Mouse (Mus musculus): ENCODE measurements around the gene Secisbp2. TPM values are rescaled to one million over a fixed set of nuclear protein-coding genes. Genes with fewer than 3 reads are reported as not detected.
"Not testable (repeated sequence)": the region's sequence is repeated elsewhere in the genome, so short reads cannot be mapped to it uniquely, and the experiment has no call there.

The Secisbp2 gene
- polyA plus RNA-seq, 1 experiment from 2014 or later: 27.7 TPM

- Histone ChIP-seq H3K27me3 (ENCODE audit: control insufficient read depth, insufficient read depth, low read length) (no peaks in the 10 kb centered on the region), H3K9ac (ENCODE audit: low read length) (no peak overlapping the region), H3K4me3 (ENCODE audit: control insufficient read depth in 1 of 2, insufficient read depth in 1 of 2, low read depth in 1 of 2, low read length in 2 of 2) (no peak overlapping the region), H3K36me3 (ENCODE audit: control insufficient read depth, insufficient read depth, low read length) (peaks cover 77% of the 10 kb centered on the region), H3K27ac (replicated peaks in 1 of 2; ENCODE audit: control insufficient read depth in 1 of 2, insufficient read depth in 1 of 2, low read depth in 2 of 2, low read length in 2 of 2) (no peak overlapping the region), H3K4me2 (ENCODE audit: low read length) (no peak overlapping the region), H3K4me1 (ENCODE audit: control insufficient read depth in 2 of 2, insufficient read depth in 2 of 2, low read length in 2 of 2) (peaks cover 5 to 17% of the 10 kb centered on the region in 2 experiments; a peak in 2 of 4 replicates), H3K9me3 (ENCODE audit: control insufficient read depth, low read length) (no peaks in the 10 kb centered on the region)
- ATAC-seq (ENCODE audit: insufficient number of reproducible peaks, insufficient read depth, low FRiP score, low read depth): no peak
- WGBS: 69% methylated on average over 9 of the region's 9 CpGs
These were observed 2.5 kb downstream of the Secisbp2 start for GRCm38 (mm10) chr13:51653961-51654360.

DNA sequence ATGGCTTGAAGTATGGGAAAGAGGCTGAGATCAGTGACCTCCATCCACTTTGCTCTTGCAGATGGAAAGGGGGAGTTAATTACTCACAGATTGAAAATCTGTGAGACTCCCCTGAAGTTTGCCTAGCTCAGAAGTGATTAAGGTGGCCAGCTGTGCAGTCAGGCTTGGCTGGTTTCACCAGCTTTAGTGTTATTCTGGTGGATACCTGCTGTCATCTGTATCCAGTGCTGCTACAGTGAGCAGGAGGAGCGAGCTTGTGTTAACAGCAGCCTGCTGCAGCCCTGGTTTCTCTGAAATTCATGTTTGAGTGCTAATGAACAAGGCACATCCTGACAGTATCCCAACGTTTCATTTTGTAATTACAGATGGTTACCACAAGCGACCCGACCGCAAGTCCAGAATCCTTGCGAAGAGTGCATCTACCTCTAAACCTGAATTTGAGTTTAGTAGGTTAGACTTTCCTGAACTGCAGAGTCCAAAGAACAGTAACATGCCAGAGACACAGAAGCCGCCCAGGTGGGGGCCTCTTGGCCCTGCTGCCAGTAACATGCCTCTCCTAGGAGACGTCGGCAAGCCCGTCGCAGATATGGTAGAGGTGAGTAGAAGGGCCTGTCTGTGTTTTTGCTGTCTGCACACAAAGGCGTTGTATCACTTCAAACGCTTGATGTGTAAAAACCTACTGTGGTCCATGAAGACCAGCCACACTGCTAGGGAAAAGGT is 5.2 kb downstream of the Secisbp2 start:
- Histone ChIP-seq H3K9me3 (ENCODE audit: control insufficient read depth, low read length) (no peaks in the 10 kb centered on the region), H3K27me3 (ENCODE audit: control insufficient read depth, insufficient read depth, low read length) (no peaks in the 10 kb centered on the region), H3K4me3 (ENCODE audit: control insufficient read depth in 1 of 2, insufficient read depth in 1 of 2, low read depth in 1 of 2, low read length in 2 of 2) (no peak overlapping the region), H3K4me1 (ENCODE audit: control insufficient read depth in 2 of 2, insufficient read depth in 2 of 2, low read length in 2 of 2) (peaks cover 2 to 13% of the 10 kb centered on the region in 2 experiments; a peak in 1 of 4 replicates), H3K4me2 (ENCODE audit: low read length) (no peak overlapping the region), H3K36me3 (ENCODE audit: control insufficient read depth, insufficient read depth, low read length) (peaks cover 89% of the 10 kb centered on the region), H3K9ac (ENCODE audit: low read length) (no peak overlapping the region), H3K27ac (replicated peaks in 1 of 2; ENCODE audit: control insufficient read depth in 1 of 2, insufficient read depth in 1 of 2, low read depth in 2 of 2, low read length in 2 of 2) (no peak overlapping the region)
- WGBS: 92% methylated on average over 13 of the region's 13 CpGs
- ATAC-seq (ENCODE audit: insufficient number of reproducible peaks, insufficient read depth, low FRiP score, low read depth): no peak

- H3K9ac ChIP-seq (ENCODE audit: low read length): no peak overlapping the region
- H3K27ac ChIP-seq (replicated peaks in 1 of 2; ENCODE audit: control insufficient read depth in 1 of 2, insufficient read depth in 1 of 2, low read depth in 2 of 2, low read length in 2 of 2): no peak overlapping the region
- H3K4me2 ChIP-seq (ENCODE audit: low read length): no peak overlapping the region
- peaks cover 95% of the 10 kb centered on the region for H3K36me3 ChIP-seq (ENCODE audit: control insufficient read depth, insufficient read depth, low read length)
- no peak overlapping the region for H3K4me3 ChIP-seq (ENCODE audit: control insufficient read depth in 1 of 2, insufficient read depth in 1 of 2, low read depth in 1 of 2, low read length in 2 of 2)
- no peaks in the 10 kb centered on the region for H3K9me3 ChIP-seq (ENCODE audit: control insufficient read depth, low read length)
- no peak for ATAC-seq (ENCODE audit: insufficient number of reproducible peaks, insufficient read depth, low FRiP score, low read depth)
- whole genome bisulfite sequencing: 87% methylated on average over 3 of the region's 3 CpGs
- H3K27me3 ChIP-seq (ENCODE audit: control insufficient read depth, insufficient read depth, low read length): no peaks in the 10 kb centered on the region
- H3K4me1 ChIP-seq (ENCODE audit: control insufficient read depth in 2 of 2, insufficient read depth in 2 of 2, low read length in 2 of 2): peaks cover 0 to 6% of the 10 kb centered on the region in 2 experiments; a peak in 1 of 4 replicates
These were observed 6.6 kb downstream of the Secisbp2 start for GRCm38 (mm10) chr13:51658094-51658493.

DNA sequence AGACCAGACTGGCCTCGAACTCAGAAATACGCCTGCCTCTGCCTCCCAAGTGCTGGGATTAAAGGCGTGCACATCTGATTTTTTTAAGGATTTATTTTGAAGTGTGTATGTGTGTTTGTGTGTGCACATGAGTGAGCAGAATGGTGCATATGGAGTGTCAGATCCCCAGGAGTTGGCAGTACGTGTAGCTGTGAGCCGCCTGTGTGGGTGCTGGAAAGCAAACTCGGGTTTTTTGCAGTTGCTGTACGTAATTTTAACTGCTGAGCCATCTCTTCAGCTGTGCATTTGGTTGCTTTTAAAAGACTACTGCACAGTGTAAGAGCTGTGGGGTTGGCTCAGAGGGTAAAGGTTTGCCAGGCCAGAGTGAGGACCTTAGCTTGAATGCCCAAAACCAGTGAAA is 8.1 kb downstream of the Secisbp2 start:
- H3K27ac ChIP-seq (replicated peaks in 1 of 2; ENCODE audit: control insufficient read depth in 1 of 2, insufficient read depth in 1 of 2, low read depth in 2 of 2, low read length in 2 of 2): no peak overlapping the region

DNA sequence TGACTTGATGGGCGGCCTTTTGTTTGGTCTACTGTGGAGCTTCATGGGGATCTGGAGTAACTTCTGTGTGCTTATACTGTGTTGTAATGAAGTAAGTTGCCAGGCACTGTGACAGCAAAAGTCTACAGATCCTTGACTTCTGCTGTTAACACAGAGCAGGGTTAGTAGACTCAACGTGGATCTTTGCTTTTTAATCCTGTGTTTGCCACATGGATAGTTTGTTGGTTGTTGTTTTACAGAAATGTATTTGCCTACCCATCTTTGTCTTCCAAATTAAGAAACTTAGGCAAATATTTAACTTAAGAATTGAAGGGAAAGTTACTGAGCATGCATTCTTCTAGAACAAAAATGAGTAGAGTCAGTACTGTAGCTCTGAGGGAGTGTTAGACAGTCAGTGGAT is 12.1 kb downstream of the Secisbp2 start:
- H3K36me3 ChIP-seq (ENCODE audit: control insufficient read depth, insufficient read depth, low read length): peaks cover 95% of the 10 kb centered on the region
- no peak overlapping the region for H3K9ac ChIP-seq (ENCODE audit: low read length)
- no peaks in the 10 kb centered on the region for H3K9me3 ChIP-seq (ENCODE audit: control insufficient read depth, low read length)
- H3K4me2 ChIP-seq (ENCODE audit: low read length): no peak overlapping the region
- H3K27me3 ChIP-seq (ENCODE audit: control insufficient read depth, insufficient read depth, low read length): no peaks in the 10 kb centered on the region
- H3K4me3 ChIP-seq (ENCODE audit: control insufficient read depth in 1 of 2, insufficient read depth in 1 of 2, low read depth in 1 of 2, low read length in 2 of 2): no peak overlapping the region
- no peak overlapping the region for H3K27ac ChIP-seq (replicated peaks in 1 of 2; ENCODE audit: control insufficient read depth in 1 of 2, insufficient read depth in 1 of 2, low read depth in 2 of 2, low read length in 2 of 2)
- no peaks in the 10 kb centered on the region for H3K4me1 ChIP-seq (ENCODE audit: control insufficient read depth in 2 of 2, insufficient read depth in 2 of 2, low read length in 2 of 2)
- no peak for ATAC-seq (ENCODE audit: insufficient number of reproducible peaks, insufficient read depth, low FRiP score, low read depth)
- 93% methylated on average over 2 of the region's 2 CpGs for WGBS

More for the DNA sequence above, 8.1 kb downstream of the Secisbp2 start:
- no peak for ATAC-seq (ENCODE audit: insufficient number of reproducible peaks, insufficient read depth, low FRiP score, low read depth)
- H3K4me1 ChIP-seq (ENCODE audit: control insufficient read depth in 2 of 2, insufficient read depth in 2 of 2, low read length in 2 of 2): no peaks in the 10 kb centered on the region
- H3K27me3 ChIP-seq (ENCODE audit: control insufficient read depth, insufficient read depth, low read length): no peaks in the 10 kb centered on the region
- no peak overlapping the region for H3K9ac ChIP-seq (ENCODE audit: low read length)
- no peaks in the 10 kb centered on the region for H3K9me3 ChIP-seq (ENCODE audit: control insufficient read depth, low read length)
- WGBS: 96% methylated on average over 7 of the region's 7 CpGs
- no peak overlapping the region for H3K4me2 ChIP-seq (ENCODE audit: low read length)
- H3K4me3 ChIP-seq (ENCODE audit: control insufficient read depth in 1 of 2, insufficient read depth in 1 of 2, low read depth in 1 of 2, low read length in 2 of 2): no peak overlapping the region
- H3K36me3 ChIP-seq (ENCODE audit: control insufficient read depth, insufficient read depth, low read length): peaks cover 96% of the 10 kb centered on the region

DNA sequence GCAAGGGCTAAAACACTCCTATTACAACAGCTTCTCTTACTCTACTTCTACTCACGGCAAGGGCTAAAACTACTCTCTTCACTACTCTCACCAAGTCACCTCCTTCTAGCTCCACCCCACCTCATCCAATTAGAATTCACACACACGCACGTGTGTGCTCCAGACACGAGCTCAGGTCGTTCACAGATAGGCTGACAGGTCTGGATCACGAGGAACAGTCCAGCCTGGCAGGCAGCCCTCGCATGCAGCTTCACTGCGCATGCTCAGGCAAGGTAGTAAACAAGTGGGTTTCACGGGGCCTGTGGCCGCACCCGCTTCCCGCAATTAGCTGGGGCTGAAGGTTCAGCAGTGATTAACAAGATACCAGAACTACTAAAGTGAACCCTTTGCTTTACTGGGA is 16.7 kb downstream of the Secisbp2 start:
- not testable (repeated sequence) for H3K9me3 ChIP-seq (ENCODE audit: control insufficient read depth, low read length); H3K27ac ChIP-seq (replicated peaks in 1 of 2; ENCODE audit: control insufficient read depth in 1 of 2, insufficient read depth in 1 of 2, low read depth in 2 of 2, low read length in 2 of 2); H3K4me1 ChIP-seq (ENCODE audit: control insufficient read depth in 2 of 2, insufficient read depth in 2 of 2, low read length in 2 of 2); H3K27me3 ChIP-seq (ENCODE audit: control insufficient read depth, insufficient read depth, low read length); H3K4me2 ChIP-seq (ENCODE audit: low read length); H3K9ac ChIP-seq (ENCODE audit: low read length); H3K4me3 ChIP-seq (ENCODE audit: control insufficient read depth in 1 of 2, insufficient read depth in 1 of 2, low read depth in 1 of 2, low read length in 2 of 2); ATAC-seq (ENCODE audit: insufficient number of reproducible peaks, insufficient read depth, low FRiP score, low read depth)
- H3K36me3 ChIP-seq (ENCODE audit: control insufficient read depth, insufficient read depth, low read length): peaks cover 82% of the 10 kb centered on the region
- WGBS: 87% methylated on average over 12 of the region's 12 CpGs

DNA sequence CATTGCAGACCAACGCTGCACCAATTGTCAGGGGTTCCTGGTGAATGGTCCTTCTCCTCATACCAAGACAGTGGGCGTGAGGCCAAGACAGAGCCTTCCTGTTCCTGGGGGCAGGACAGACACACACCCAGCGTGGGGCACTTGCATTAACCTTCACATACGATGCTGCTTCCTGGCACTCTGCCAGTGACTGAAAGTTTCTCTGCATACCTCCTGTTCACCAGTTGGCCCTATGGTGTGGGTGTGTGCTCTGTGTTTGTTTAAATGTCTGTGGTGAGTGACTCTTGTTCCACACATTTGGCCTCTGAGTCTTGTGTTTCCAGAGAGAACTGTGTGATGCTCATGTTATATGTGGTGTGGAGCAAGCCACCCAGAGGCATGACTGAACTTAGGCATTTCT is 25.1 kb downstream of the Secisbp2 start:
- H3K27me3 ChIP-seq (ENCODE audit: control insufficient read depth, insufficient read depth, low read length): no peaks in the 10 kb centered on the region
- H3K4me3 ChIP-seq (ENCODE audit: control insufficient read depth in 1 of 2, insufficient read depth in 1 of 2, low read depth in 1 of 2, low read length in 2 of 2): no peak overlapping the region
- H3K9me3 ChIP-seq (ENCODE audit: control insufficient read depth, low read length): no peaks in the 10 kb centered on the region
- no peak overlapping the region for H3K9ac ChIP-seq (ENCODE audit: low read length)
- H3K27ac ChIP-seq (replicated peaks in 1 of 2; ENCODE audit: control insufficient read depth in 1 of 2, insufficient read depth in 1 of 2, low read depth in 2 of 2, low read length in 2 of 2): no peak overlapping the region
- peaks cover 0 to 4% of the 10 kb centered on the region in 2 experiments; a peak in 1 of 4 replicates for H3K4me1 ChIP-seq (ENCODE audit: control insufficient read depth in 2 of 2, insufficient read depth in 2 of 2, low read length in 2 of 2)
- 55% methylated on average over 4 of the region's 4 CpGs for WGBS
- ATAC-seq (ENCODE audit: insufficient number of reproducible peaks, insufficient read depth, low FRiP score, low read depth): no peak
- H3K4me2 ChIP-seq (ENCODE audit: low read length): no peak overlapping the region
- peaks cover 92% of the 10 kb centered on the region for H3K36me3 ChIP-seq (ENCODE audit: control insufficient read depth, insufficient read depth, low read length)

- no peak overlapping the region for H3K4me3 ChIP-seq (ENCODE audit: control insufficient read depth in 1 of 2, insufficient read depth in 1 of 2, low read depth in 1 of 2, low read length in 2 of 2)
- H3K9ac ChIP-seq (ENCODE audit: low read length): no peak overlapping the region
- H3K4me2 ChIP-seq (ENCODE audit: low read length): no peak overlapping the region
- H3K27ac ChIP-seq (replicated peaks in 1 of 2; ENCODE audit: control insufficient read depth in 1 of 2, insufficient read depth in 1 of 2, low read depth in 2 of 2, low read length in 2 of 2): no peak overlapping the region
- H3K27me3 ChIP-seq (ENCODE audit: control insufficient read depth, insufficient read depth, low read length): no peaks in the 10 kb centered on the region
- no peaks in the 10 kb centered on the region for H3K9me3 ChIP-seq (ENCODE audit: control insufficient read depth, low read length)
- H3K36me3 ChIP-seq (ENCODE audit: control insufficient read depth, insufficient read depth, low read length): peaks cover 92% of the 10 kb centered on the region
- 92% methylated on average over 12 of the region's 12 CpGs for WGBS
- ATAC-seq (ENCODE audit: insufficient number of reproducible peaks, insufficient read depth, low FRiP score, low read depth): no peak
- peaks cover 0 to 4% of the 10 kb centered on the region in 2 experiments; a peak in 1 of 4 replicates for H3K4me1 ChIP-seq (ENCODE audit: control insufficient read depth in 2 of 2, insufficient read depth in 2 of 2, low read length in 2 of 2)
These were observed 25.5 kb downstream of the Secisbp2 start for GRCm38 (mm10) chr13:51677041-51677440.

Measured in heart, embryonic 14.5 days (tissue).